Mouse (Mus musculus) cerebellum, postnatal 14 days (tissue): ENCODE measurements around the gene Abcf1.

Source experiments
- DNase-seq, 2 experiments: peaks; one replicate each; pipeline ENCODE4 v3.0.0; 2021; ENCODE audit warnings: mixed read lengths in 2 of 2

The Abcf1 gene

GRCm38 (mm10) chr17:35918276-35919059 lies 51.1 kb downstream of the Abcf1 start:
- peak; percentile 73 to 75 for DNase-seq

- peak; percentile 84 to 85 for DNase-seq
These were observed 51.9 kb downstream of the Abcf1 start for GRCm38 (mm10) chr17:35917463-35918251.

GRCm38 (mm10) chr17:35917143-35917462 lies 52.5 kb downstream of the Abcf1 start:
- DNase-seq = no peak

- DNase-seq = peak; percentile 98 to 99
These were observed 53.0 kb downstream of the Abcf1 start, which contains the start of the genes Mrps18b and Ppp1r10 for GRCm38 (mm10) chr17:35916297-35917142. Mrps18b (minus strand) TSS chr17:35916389. Ppp1r10 (plus strand) TSS chr17:35916434.

GRCm38 (mm10) chr17:35915538-35916296 lies 53.8 kb downstream of the Abcf1 start:
- no peak for DNase-seq

GRCm38 (mm10) chr17:35914975-35915374 lies 54.6 kb downstream of the Abcf1 start:
- DNase-seq = no peak

GRCm38 (mm10) chr17:35909919-35910369 lies 59.6 kb downstream of the Abcf1 start, which contains the start of gene Atat1:
Atat1 (minus strand) TSS chr17:35910075.
- DNase-seq = peak; percentile 94 to 96

GRCm38 (mm10) chr17:35909186-35909918 lies 60.2 kb downstream of the Abcf1 start:
- DNase-seq = peak; percentile 45 to 67

- DNase-seq = no peak
These were observed 62.0 kb downstream of the Abcf1 start for GRCm38 (mm10) chr17:35907609-35908008.
